Mouse (Mus musculus): ENCODE data around the gene Rpp14.

- TF ChIP-seq POLR2A (IDR thresholded peaks at IDR 0.05; ENCODE audit: extremely low read depth, insufficient read depth, low read length) (0 out of 2 replicates have a peak, but pooled peaks have one; percentile 9), CTCF (IDR thresholded peaks at IDR 0.05; ENCODE audit: low read depth, low read length) (no peak)
These were observed 44.2 kb upstream of the Rpp14 start for GRCm38 (mm10) chr14:8035951-8036350.

All from liver, adult 2 months (tissue).